Mouse (Mus musculus) midbrain, embryonic 16.5 days (tissue): Measurements from ENCODE around the gene Sin3a. TPM values are rescaled to one million over a fixed set of nuclear protein-coding genes. Genes with fewer than 3 reads are reported as not detected.

Experiments used
- ATAC-seq: fragments of 200-750 bp; cut with Nextera tagmentation; 2 replicates; pipeline ENCODE4 v1.8.0; 2017; ENCODE audit warnings: moderate TSS enrichment
- H3K27ac ChIP-seq: fragments of 300-500 bp; sonication (generic); 2 replicates; pipeline ENCODE4 v1.5.1; 2014; ENCODE audit warnings: mild to moderate bottlenecking, low read length, mixed read lengths
- H3K27me3 ChIP-seq: fragments of 300-500 bp; sonication (generic); 2 replicates; pipeline ENCODE4 v1.6.1; 2014; ENCODE audit warnings: low read depth, low read length, mixed read lengths; ENCODE audit not compliant: control insufficient read depth, insufficient read depth
- H3K36me3 ChIP-seq: fragments of 300-500 bp; sonication (generic); 2 replicates; pipeline ENCODE4 v1.6.1; 2014; ENCODE audit warnings: mild to moderate bottlenecking, low read length, moderate library complexity, mixed read lengths; ENCODE audit not compliant: control insufficient read depth, insufficient read depth
- H3K4me1 ChIP-seq: fragments of 300-500 bp; sonication (generic); 2 replicates; pipeline ENCODE4 v1.6.1; 2014; ENCODE audit warnings: mild to moderate bottlenecking, low read length, mixed read lengths; ENCODE audit not compliant: control insufficient read depth, insufficient read depth
- H3K4me2 ChIP-seq: fragments of 300-500 bp; sonication (generic); 2 replicates; pipeline ENCODE4 v1.6.1; 2014; ENCODE audit warnings: mild to moderate bottlenecking, low read length, mixed read lengths
- H3K4me3 ChIP-seq: fragments of 300-500 bp; sonication (generic); 2 replicates; pipeline ENCODE4 v1.5.1; 2014; ENCODE audit warnings: low read depth, mild to moderate bottlenecking, low read length, moderate library complexity, mixed read lengths
- H3K9ac ChIP-seq: fragments of 300-500 bp; sonication (generic); 2 replicates; pipeline ENCODE4 v1.6.1; 2014; ENCODE audit warnings: low read depth, low read length, mixed read lengths
- H3K9me3 ChIP-seq: fragments of 300-500 bp; sonication (generic); replicated peaks from 2 replicates; pipeline ENCODE4 v1.6.1; 2014; ENCODE audit warnings: mild to moderate bottlenecking, low read length, mixed read lengths; ENCODE audit not compliant: control insufficient read depth, poor library complexity, severe bottlenecking
- WGBS: fragments of 180-500 bp; shearing (Covaris S2); extraction: QIAGEN DNeasy Blood & Tissue Kit; methylation state at CpG from one replicate; pipeline ENCODE4 v1.1.7; 2014; 5-methylcytosine and 5-hydroxymethylcytosine counted together
- polyA plus RNA-seq: library from polyadenylated mRNA; unstranded; fragments of >200 nt; fragmentation: Nextera tagmentation; extraction: Ambion mirVana; gene quantifications from 2 replicates; pipeline ENCODE4 v1.2.1, GENCODE M21; 2015

Sin3a gene
- polyA plus RNA-seq, 1 experiment from 2014 or later: 21.8 TPM

DNA sequence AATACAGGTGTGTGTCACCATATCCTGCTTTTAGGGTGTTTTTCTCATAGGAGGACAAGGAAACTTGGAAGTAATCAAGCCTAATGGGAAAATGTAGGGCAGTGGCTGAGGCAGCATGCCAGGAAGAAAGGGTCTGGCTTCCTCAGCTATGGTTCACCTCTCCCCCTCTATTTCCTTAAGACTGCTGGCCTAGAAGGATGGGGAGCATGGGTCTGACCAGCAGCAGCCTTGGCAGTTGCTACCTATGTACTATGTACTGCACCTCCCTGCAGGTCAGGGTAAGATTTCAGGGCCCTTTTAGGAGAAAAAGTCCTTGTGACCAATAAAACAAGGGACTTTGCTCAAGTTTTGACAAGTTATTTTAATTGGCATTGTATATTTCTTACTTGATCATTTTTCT is 57.8 kb downstream of the Sin3a start:
- no peak overlapping the region for H3K27ac ChIP-seq
- H3K36me3 ChIP-seq: peaks cover 9% of the 10 kb centered on the region

DNA sequence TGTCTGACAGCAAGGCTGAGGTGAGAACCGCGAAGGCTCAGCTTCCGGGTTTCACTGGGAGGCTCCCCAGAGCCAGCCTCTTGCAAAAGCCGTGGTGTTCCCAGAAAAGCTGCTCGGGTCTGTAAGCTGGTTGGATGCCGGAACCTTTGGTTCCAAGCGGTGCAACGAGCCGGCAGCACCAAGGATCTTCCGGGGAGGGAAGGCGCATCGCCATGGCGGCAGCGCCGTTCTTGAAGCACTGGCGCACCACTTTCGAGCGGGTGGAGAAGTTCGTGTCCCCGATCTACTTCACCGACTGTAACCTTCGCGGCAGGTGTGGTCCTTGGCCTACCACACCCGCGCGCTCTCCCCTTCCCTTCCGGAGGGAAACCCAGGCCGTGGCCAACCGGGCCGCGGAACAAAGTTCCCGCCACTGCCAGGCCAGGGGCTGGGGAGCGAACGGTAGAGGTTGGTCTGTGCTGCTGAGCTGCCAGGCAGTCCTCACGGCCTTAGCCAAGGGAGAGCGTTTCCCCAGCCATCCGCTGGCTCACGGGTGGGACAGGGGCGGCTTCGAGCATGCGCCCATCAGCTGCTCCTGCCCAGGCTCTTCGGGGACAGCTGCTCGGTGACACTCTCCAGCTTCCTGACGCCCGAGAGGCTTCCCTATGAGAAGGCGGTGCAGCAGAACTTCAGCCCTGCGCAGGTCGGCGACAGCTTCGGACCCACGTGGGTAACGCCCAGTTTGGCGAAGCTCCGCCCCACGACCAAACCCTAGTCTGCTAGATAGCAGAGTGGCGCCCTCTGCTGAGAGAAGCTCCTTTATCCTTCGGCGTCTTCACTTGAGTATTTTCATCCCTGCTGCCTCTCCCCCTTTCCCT is 59.0 kb downstream of the Sin3a start, which contains the start of gene Man2c1:
Gene Man2c1 (plus strand): TSS at position 114 of the 857 bp plus-strand sequence.
- H3K27me3 ChIP-seq: no peaks in the 10 kb centered on the region
- peaks cover 11% of the 10 kb centered on the region for H3K4me1 ChIP-seq
- ATAC-seq: peak; percentile 94
- no peaks in the 10 kb centered on the region for H3K9me3 ChIP-seq
- peak within 1 kb of the TSS; percentile 61 for H3K4me3 ChIP-seq
- H3K9ac ChIP-seq: peak within 1 kb of the TSS; percentile 73
- peak within 1 kb of the TSS; percentile 80 for H3K4me2 ChIP-seq
- peaks cover 6% of the 10 kb centered on the region for H3K36me3 ChIP-seq
- H3K27ac ChIP-seq: peak within 1 kb of the TSS; percentile 91
- WGBS: under 1% methylated on average over 58 of the region's 58 CpGs

More for the DNA sequence above, 57.8 kb downstream of the Sin3a start:
- Histone ChIP-seq H3K4me2 (peak overlapping the region; percentile 80), H3K9me3 (no peaks in the 10 kb centered on the region), H3K9ac (peak overlapping the region; percentile 73; the same call in 1 of the 2 replicates), H3K4me1 (peaks cover 11% of the 10 kb centered on the region), H3K27me3 (no peaks in the 10 kb centered on the region), H3K4me3 (peak overlapping the region; percentile 61; the same call in 1 of the 2 replicates)
- ATAC-seq: no peak

GRCm38 (mm10) chr9:57137246-57137645 is 65.4 kb downstream of the Sin3a start:
- no peak for ATAC-seq
- H3K36me3 ChIP-seq: peaks cover 28% of the 10 kb centered on the region
- H3K4me1 ChIP-seq: no peaks in the 10 kb centered on the region
- H3K27me3 ChIP-seq: no peaks in the 10 kb centered on the region
- H3K4me2 ChIP-seq: no peak overlapping the region
- no peak overlapping the region for H3K27ac ChIP-seq
- 91% methylated on average over 6 of the region's 6 CpGs for WGBS
- H3K4me3 ChIP-seq: no peak overlapping the region
- no peaks in the 10 kb centered on the region for H3K9me3 ChIP-seq
- no peak overlapping the region for H3K9ac ChIP-seq

GRCm38 (mm10) chr9:57137777-57138176 is 65.9 kb downstream of the Sin3a start:
- H3K36me3 ChIP-seq: peaks cover 30% of the 10 kb centered on the region

DNA sequence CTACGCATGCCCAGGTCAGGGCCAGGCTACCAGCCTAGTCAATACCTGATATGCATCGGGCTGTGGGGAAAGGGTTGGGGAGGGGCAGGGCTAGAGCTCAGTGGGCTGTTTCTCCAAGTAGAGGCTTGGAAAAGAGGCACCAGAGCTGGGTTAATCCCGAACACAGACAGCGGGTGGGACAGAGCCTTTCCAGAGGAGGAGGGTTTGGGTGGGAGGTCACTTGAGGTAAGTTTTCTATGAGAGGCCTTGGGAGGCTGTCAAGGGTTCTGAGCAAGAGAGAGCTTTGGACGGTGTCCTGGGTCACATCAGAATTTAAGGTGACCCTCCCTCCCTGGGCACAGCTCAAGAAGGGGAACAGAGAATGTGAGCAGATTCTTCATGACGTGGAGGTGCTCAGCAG is 66.7 kb downstream of the Sin3a start:
- no peak overlapping the region for H3K4me3 ChIP-seq
- H3K27me3 ChIP-seq: no peaks in the 10 kb centered on the region
- no peak overlapping the region for H3K27ac ChIP-seq
- 92% methylated on average over 6 of the region's 6 CpGs for WGBS
- no peak for ATAC-seq
- H3K9me3 ChIP-seq: no peaks in the 10 kb centered on the region
- H3K9ac ChIP-seq: no peak overlapping the region
- H3K36me3 ChIP-seq: peaks cover 30% of the 10 kb centered on the region
- H3K4me2 ChIP-seq: no peak overlapping the region
- no peaks in the 10 kb centered on the region for H3K4me1 ChIP-seq

More at GRCm38 (mm10) chr9:57137777-57138176, 65.9 kb downstream of the Sin3a start:
- no peak for ATAC-seq
- Histone ChIP-seq H3K4me3 (no peak overlapping the region), H3K9me3 (no peaks in the 10 kb centered on the region), H3K4me1 (no peaks in the 10 kb centered on the region), H3K4me2 (no peak overlapping the region), H3K9ac (no peak overlapping the region), H3K27me3 (no peaks in the 10 kb centered on the region), H3K27ac (no peak overlapping the region)
- WGBS: 93% methylated on average over 9 of the region's 9 CpGs

GRCm38 (mm10) chr9:57139110-57139509 is 67.3 kb downstream of the Sin3a start:
- Histone ChIP-seq H3K9me3 (no peaks in the 10 kb centered on the region), H3K4me2 (no peak overlapping the region), H3K27me3 (no peaks in the 10 kb centered on the region), H3K4me1 (no peaks in the 10 kb centered on the region), H3K9ac (no peak overlapping the region), H3K36me3 (peaks cover 31% of the 10 kb centered on the region), H3K27ac (no peak overlapping the region), H3K4me3 (no peak overlapping the region)
- WGBS: 89% methylated on average over 9 of the region's 9 CpGs
- ATAC-seq: no peak

- Histone ChIP-seq H3K4me1 (no peaks in the 10 kb centered on the region), H3K27me3 (no peaks in the 10 kb centered on the region), H3K9me3 (no peaks in the 10 kb centered on the region), H3K36me3 (peaks cover 32% of the 10 kb centered on the region), H3K9ac (no peak overlapping the region), H3K27ac (no peak overlapping the region), H3K4me2 (no peak overlapping the region), H3K4me3 (no peak overlapping the region)
- 88% methylated on average over 5 of the region's 5 CpGs for WGBS
- ATAC-seq: no peak
These were observed 67.7 kb downstream of the Sin3a start for GRCm38 (mm10) chr9:57139571-57139970.

- H3K4me3 ChIP-seq: no peak overlapping the region
- no peak overlapping the region for H3K27ac ChIP-seq
- H3K4me1 ChIP-seq: peaks cover under 1% of the 10 kb centered on the region; the same call in 1 of the 2 replicates
- no peak overlapping the region for H3K4me2 ChIP-seq
- ATAC-seq: no peak
- H3K36me3 ChIP-seq: peaks cover 27% of the 10 kb centered on the region
- no peak overlapping the region for H3K9ac ChIP-seq
- 93% methylated on average over 17 of the region's 17 CpGs for WGBS
- no peaks in the 10 kb centered on the region for H3K27me3 ChIP-seq
- H3K9me3 ChIP-seq: no peaks in the 10 kb centered on the region
These were observed 69.8 kb downstream of the Sin3a start for GRCm38 (mm10) chr9:57141417-57142353.
